Mouse (Mus musculus) kidney, embryonic 14.5 days (tissue): ENCODE measurements around the gene Myo18a. TPM values are rescaled to one million over a fixed set of nuclear protein-coding genes. Genes with fewer than 3 reads are reported as not detected.

ENCODE experiments used
- ATAC-seq: fragments of 200-750 bp; cut with Nextera tagmentation; 2 replicates; pipeline ENCODE4 v1.8.0; 2017; ENCODE audit warnings: moderate number of reproducible peaks, mild to moderate bottlenecking, moderate TSS enrichment, moderate library complexity; ENCODE audit not compliant: low FRiP score, low TSS enrichment
- H3K27ac ChIP-seq: fragments of 300-500 bp; sonication (generic); 2 replicates; pipeline ENCODE4 v1.5.1; 2014; ENCODE audit warnings: low read depth, mild to moderate bottlenecking, low read length, moderate library complexity, mixed read lengths
- H3K27me3 ChIP-seq: fragments of 300-500 bp; sonication (generic); 2 replicates; pipeline ENCODE4 v1.6.1; 2014; ENCODE audit warnings: mild to moderate bottlenecking, low read length; ENCODE audit not compliant: control insufficient read depth, insufficient read depth
- H3K36me3 ChIP-seq: fragments of 300-500 bp; sonication (generic); 2 replicates; pipeline ENCODE4 v1.6.1; 2014; ENCODE audit warnings: low read length, mixed read lengths; ENCODE audit not compliant: control insufficient read depth, insufficient read depth
- H3K4me1 ChIP-seq: fragments of 300-500 bp; sonication (generic); 2 replicates; pipeline ENCODE4 v1.6.1; 2014; ENCODE audit warnings: low read length, mixed read lengths; ENCODE audit not compliant: control insufficient read depth, insufficient read depth
- H3K4me2 ChIP-seq: fragments of 300-500 bp; sonication (generic); replicated peaks from 2 replicates; pipeline ENCODE4 v1.6.1; 2014; ENCODE audit warnings: low read depth, mild to moderate bottlenecking, low read length
- H3K4me3 ChIP-seq: fragments of 300-500 bp; sonication (generic); 2 replicates; pipeline ENCODE4 v1.5.1; 2014; ENCODE audit warnings: mild to moderate bottlenecking, low read length
- H3K9ac ChIP-seq: fragments of 300-500 bp; sonication (generic); 2 replicates; pipeline ENCODE4 v1.6.1; 2014; ENCODE audit warnings: low read depth, mild to moderate bottlenecking, low read length, moderate library complexity
- H3K9me3 ChIP-seq: fragments of 300-500 bp; sonication (generic); 2 replicates; pipeline ENCODE4 v1.6.1; 2016; ENCODE audit warnings: low read length; ENCODE audit not compliant: control insufficient read depth
- WGBS: fragments of 180-500 bp; shearing (Covaris S2); extraction: QIAGEN DNeasy Blood & Tissue Kit; methylation state at CpG from one replicate; pipeline ENCODE4 v1.1.7; 2014; 5-methylcytosine and 5-hydroxymethylcytosine counted together
- polyA plus RNA-seq: library from polyadenylated mRNA; unstranded; fragments of >200 nt; fragmentation: Nextera tagmentation; extraction: Ambion mirVana; gene quantifications from 2 replicates; pipeline ENCODE4 v1.2.1, GENCODE M21; 2014

Myo18a gene
- polyA plus RNA-seq, 1 experiment from 2014 or later: 21.1 TPM

DNA sequence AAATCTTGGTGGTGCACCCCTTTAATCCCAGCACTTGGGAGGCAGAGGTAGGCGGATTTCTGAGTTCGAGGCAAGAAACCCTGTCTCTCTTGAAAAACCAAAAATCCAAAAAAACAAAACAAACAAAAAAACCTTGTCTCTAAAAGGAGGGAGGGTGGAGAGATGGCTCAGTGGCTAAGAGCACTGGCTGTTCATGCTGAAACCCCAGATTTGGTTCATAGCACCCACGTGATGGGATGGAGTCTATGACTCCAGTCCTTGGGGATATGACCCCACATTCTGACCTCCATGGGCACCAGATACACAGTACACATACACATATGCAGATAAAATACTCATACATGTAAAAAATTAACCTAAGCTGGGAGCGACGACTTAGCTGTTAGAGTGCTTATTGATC, 125.8 kb downstream of the Myo18a start:
- no peak for ATAC-seq
- no peaks in the 10 kb centered on the region for H3K36me3 ChIP-seq

DNA sequence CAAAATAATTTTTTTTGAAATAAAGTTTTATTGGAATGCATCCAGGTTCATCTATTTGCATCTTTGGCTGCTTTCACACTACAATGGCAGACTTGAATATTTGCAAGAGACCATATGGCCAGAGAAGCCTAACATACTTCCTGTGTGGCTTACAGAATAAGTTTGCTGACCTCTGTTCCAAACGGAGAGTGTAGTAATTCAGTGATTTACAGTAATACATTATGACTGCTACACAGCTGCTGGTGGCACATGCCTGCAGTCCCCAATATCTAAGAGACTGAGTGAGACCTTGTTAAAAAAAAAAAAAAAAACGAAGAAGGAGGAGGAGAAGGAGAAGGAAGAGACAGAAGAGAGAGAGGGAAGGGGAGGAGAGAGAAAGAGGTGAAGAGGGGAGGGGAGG, 126.4 kb downstream of the Myo18a start:
- no peak overlapping the region for H3K4me3 ChIP-seq
- H3K4me2 ChIP-seq: no peak overlapping the region
- H3K4me1 ChIP-seq: peaks cover 18% of the 10 kb centered on the region
- WGBS: 26% methylated on average over 1 of the region's 2 CpGs
- ATAC-seq: no peak
- no peaks in the 10 kb centered on the region for H3K36me3 ChIP-seq
- H3K27me3 ChIP-seq: peaks cover 12% of the 10 kb centered on the region
- H3K27ac ChIP-seq: no peak overlapping the region
- no peaks in the 10 kb centered on the region for H3K9me3 ChIP-seq
- H3K9ac ChIP-seq: no peak overlapping the region

More for the DNA sequence above, 125.8 kb downstream of the Myo18a start:
- Histone ChIP-seq H3K27me3 (peaks cover 12% of the 10 kb centered on the region), H3K4me3 (no peak overlapping the region), H3K27ac (no peak overlapping the region), H3K9me3 (no peaks in the 10 kb centered on the region), H3K4me1 (peaks cover 13% of the 10 kb centered on the region), H3K4me2 (no peak overlapping the region), H3K9ac (no peak overlapping the region)
- 82% methylated on average over 5 of the region's 5 CpGs for whole genome bisulfite sequencing

DNA sequence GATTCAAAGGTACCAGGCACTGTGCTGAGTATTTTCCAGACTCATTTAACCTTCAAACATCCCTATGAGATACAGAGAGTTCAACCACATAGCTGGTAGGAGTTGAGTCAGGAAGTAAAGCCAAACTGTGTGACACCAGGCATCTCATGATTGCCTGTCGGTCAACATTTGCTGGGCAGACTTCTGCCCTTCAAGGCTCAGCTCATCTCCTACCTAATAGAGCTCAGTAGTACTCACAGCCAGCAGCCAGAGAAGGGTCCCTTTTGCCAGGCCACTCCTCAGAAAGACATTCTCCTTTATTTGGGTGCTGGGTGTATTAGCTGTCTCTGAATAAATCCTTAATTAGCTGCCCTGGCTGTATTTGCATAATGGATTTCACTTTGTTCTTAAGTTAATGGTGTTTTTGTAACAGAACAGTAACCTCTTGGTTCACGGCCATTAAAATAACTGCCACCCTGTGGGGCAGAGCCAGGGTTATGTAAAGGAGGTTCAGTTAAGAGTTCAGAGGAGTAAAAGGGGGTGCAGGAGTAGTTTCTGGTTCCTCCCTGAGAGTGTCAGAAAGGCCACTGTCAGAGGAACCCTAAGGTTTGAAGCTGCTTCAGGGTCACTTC, 127.7 kb downstream of the Myo18a start:
- Histone ChIP-seq H3K27ac (no peak overlapping the region), H3K36me3 (no peaks in the 10 kb centered on the region), H3K4me2 (no peak overlapping the region), H3K4me3 (no peak overlapping the region), H3K9me3 (no peaks in the 10 kb centered on the region), H3K9ac (no peak overlapping the region), H3K4me1 (peaks cover 17% of the 10 kb centered on the region), H3K27me3 (peaks cover 8% of the 10 kb centered on the region)
- ATAC-seq: no peak
- WGBS: 43% methylated on average over 2 of the region's 2 CpGs

DNA sequence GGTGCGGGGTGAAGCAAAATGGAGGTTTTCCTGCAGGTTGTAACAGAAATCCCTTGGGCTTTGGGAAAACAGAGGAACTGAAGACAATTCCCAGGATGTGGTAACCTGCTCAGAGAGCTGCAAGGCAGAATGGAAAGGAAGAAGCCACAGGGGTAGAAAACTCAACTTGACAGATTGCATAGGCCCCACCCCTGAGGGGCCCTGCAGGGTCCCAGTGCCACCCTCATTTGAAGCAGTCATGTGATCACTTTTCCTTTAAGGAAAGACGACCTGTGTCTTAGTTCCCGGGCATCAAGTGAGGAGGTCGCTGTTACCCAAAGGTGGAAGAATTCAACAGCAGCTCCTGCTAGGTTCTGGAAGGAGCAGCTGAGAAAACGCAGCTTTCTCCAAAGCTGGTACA, 129.8 kb downstream of the Myo18a start:
- Histone ChIP-seq H3K36me3 (no peaks in the 10 kb centered on the region), H3K4me3 (no peak overlapping the region), H3K27me3 (peaks cover 24% of the 10 kb centered on the region), H3K9me3 (no peaks in the 10 kb centered on the region), H3K27ac (no peak overlapping the region), H3K4me1 (peaks cover 17% of the 10 kb centered on the region), H3K4me2 (no peak overlapping the region), H3K9ac (no peak overlapping the region)
- ATAC-seq: no peak
- 14% methylated on average over 5 of the region's 5 CpGs for WGBS

DNA sequence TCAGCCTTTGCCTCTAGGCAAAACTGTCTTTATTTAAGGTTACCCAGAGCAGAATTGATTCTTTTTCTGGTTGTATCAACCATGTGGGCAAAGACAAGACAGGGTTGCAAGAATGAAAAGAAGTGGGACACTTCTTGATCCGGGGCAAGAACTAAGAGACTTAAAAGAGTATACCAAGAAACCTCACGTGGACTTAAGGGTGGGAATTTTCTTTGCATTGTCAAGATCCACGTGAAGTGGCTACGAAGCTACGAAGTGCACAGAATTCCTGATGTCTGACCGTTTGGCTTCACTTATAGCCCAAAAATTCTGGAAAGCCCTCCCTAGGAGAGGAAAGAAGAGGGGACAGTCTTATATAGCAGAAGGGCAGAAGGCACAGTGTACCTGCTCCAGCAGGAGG, 130.2 kb downstream of the Myo18a start:
- WGBS: 28% methylated on average over 6 of the region's 6 CpGs
- Histone ChIP-seq H3K4me2 (peak overlapping the region; percentile 9; the same call in 1 of the 2 replicates), H3K4me1 (peaks cover 17% of the 10 kb centered on the region), H3K27ac (peak overlapping the region; percentile 59), H3K9me3 (no peaks in the 10 kb centered on the region), H3K4me3 (no peak overlapping the region), H3K9ac (no peak overlapping the region), H3K36me3 (no peaks in the 10 kb centered on the region), H3K27me3 (peaks cover 25% of the 10 kb centered on the region)
- ATAC-seq: no peak

DNA sequence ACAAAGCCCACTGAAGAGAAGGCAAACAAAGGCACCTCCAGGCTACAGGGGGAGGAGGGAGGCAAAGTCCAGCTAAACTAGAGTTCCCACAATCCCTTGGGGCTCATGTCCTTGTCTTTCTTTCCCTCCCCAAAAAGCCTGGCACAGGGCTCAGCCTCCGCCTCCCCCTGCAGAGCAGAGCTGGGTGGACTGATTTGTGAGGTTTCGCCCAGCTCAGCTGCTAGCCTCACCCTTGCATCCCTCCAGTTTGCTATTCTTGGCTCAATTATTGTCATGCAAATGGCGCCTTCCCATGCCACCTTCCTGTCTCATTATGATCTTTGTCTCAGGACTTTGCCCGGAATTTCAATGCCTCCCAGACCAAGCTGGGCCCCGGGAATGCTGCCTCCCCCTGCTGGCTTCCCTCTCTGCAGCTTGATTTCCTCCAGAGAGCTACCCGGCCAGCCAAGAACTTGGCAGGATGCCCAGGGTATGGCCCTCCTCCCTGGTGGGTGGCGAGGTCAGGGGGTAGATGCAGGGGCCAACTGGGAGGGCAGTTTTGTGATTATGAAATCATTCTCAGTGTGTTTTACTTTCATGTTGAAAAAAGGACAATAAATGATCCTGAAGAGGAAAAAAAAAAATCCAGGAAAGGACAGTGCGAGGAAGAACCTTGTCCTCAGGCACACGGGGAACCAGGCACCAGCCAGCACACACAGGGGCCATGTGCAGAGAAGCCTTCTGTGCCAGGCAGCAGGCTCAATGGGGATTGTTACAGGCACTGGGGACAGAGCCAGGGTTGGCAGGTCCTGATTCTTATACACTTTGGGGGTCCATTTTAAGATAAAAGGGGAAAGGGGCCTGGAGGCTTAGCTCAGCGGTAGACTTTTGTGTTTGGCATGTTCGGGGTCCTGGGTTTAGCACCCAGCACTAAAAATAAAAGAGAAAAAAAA, 131.0 kb downstream of the Myo18a start, which contains the start of gene Pipox:
Gene Pipox (minus strand): TSS at position 310 of the 932 bp plus-strand sequence.
- WGBS: 23% methylated on average over 11 of the region's 11 CpGs

DNA sequence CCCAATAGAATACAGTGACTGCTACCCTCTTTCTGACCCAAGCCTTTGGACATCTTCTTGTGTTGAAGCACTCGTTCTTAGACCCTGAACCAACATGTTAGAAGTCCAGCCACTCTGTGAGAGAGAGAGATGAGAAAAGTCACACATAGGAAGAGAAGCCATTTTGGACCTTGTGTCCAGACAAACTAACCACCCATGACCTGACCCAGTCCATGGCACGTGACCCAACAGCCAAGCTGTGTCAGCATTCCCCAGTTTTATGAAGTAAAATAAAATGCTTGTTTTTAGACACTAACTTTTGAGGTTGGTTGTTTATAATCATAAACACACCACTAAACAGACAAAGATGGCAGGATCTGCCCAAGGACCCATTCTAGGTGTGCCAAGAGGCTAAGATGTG, 131.9 kb downstream of the Myo18a start:
- H3K27me3 ChIP-seq: peaks cover 31% of the 10 kb centered on the region
- peaks cover 17% of the 10 kb centered on the region for H3K4me1 ChIP-seq
- 73% methylated on average over 2 of the region's 2 CpGs for WGBS

More for the DNA sequence above, 131.0 kb downstream of the Myo18a start, which contains the start of gene Pipox:
- H3K4me3 ChIP-seq: no peak within 1 kb of the TSS
- no peaks in the 10 kb centered on the region for H3K36me3 ChIP-seq
- H3K9me3 ChIP-seq: no peaks in the 10 kb centered on the region
- peaks cover 17% of the 10 kb centered on the region for H3K4me1 ChIP-seq
- H3K27me3 ChIP-seq: peaks cover 27% of the 10 kb centered on the region
- H3K27ac ChIP-seq: peak within 1 kb of the TSS; percentile 59
- ATAC-seq: peak; percentile 70
- H3K4me2 ChIP-seq: peak within 1 kb of the TSS; percentile 9; the same call in 1 of the 2 replicates
- no peak within 1 kb of the TSS for H3K9ac ChIP-seq

DNA sequence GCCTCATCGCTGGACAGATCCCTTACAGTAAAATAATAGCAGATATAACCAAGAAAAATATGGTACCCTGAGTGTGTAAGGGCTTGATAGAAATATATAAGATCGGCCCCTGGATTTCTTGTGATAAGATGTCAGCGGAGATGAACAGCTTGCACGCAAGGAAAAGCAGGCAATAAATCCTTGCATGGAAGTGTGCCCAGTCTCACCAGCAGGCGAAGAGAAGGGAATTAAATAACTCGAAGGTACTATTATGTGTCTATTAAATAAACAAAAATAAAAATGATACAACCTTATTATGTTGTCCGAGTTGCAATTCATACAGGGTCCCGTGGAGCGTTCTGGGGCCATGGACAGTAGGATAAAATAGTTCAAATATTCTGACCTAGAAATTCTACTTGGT, 133.0 kb downstream of the Myo18a start:
- Histone ChIP-seq H3K4me2 (no peak overlapping the region), H3K9ac (no peak overlapping the region), H3K36me3 (no peaks in the 10 kb centered on the region), H3K4me1 (peaks cover 17% of the 10 kb centered on the region), H3K27ac (no peak overlapping the region), H3K4me3 (no peak overlapping the region), H3K27me3 (peaks cover 31% of the 10 kb centered on the region), H3K9me3 (0 out of 2 replicates have a peak, but pooled peaks cover 2% of the 10 kb centered on the region)
- no peak for ATAC-seq
- WGBS: 62% methylated on average over 9 of the region's 9 CpGs

More for the DNA sequence above, 131.9 kb downstream of the Myo18a start:
- Histone ChIP-seq H3K9me3 (0 out of 2 replicates have a peak, but pooled peaks cover 2% of the 10 kb centered on the region), H3K9ac (no peak overlapping the region), H3K27ac (no peak overlapping the region), H3K36me3 (no peaks in the 10 kb centered on the region), H3K4me3 (no peak overlapping the region), H3K4me2 (no peak overlapping the region)
- ATAC-seq: no peak

DNA sequence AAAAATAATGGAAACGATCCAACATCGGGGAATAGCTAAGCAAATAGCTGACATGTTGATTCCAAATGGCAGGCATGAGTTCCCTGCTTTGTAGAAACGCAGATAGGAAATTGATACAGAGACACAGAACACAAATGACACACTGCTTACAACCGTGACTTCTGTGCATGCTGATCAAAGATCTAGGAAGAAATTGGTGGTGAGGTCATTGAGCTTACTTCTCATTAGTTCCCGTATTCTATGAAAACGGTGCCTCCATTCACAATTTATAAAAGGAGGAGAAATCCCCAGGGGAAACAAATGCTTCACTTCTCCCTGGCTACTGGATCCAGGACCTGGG, 133.4 kb downstream of the Myo18a start:
- H3K9ac ChIP-seq: no peak overlapping the region
- no peak for ATAC-seq
- peaks cover 31% of the 10 kb centered on the region for H3K27me3 ChIP-seq
- H3K4me1 ChIP-seq: peaks cover 17% of the 10 kb centered on the region
- H3K27ac ChIP-seq: no peak overlapping the region
- no peaks in the 10 kb centered on the region for H3K36me3 ChIP-seq
- no peak overlapping the region for H3K4me2 ChIP-seq
- 0 out of 2 replicates have a peak, but pooled peaks cover 2% of the 10 kb centered on the region for H3K9me3 ChIP-seq
- H3K4me3 ChIP-seq: no peak overlapping the region
- WGBS: 51% methylated on average over 6 of the region's 6 CpGs
